Mouse (Mus musculus) erythroid progenitor cell, adult 5-6 weeks (primary cell): Measurements from ENCODE around the gene Kpna3. TPM values are rescaled to one million over a fixed set of nuclear protein-coding genes. Genes with fewer than 3 reads are reported as not detected.
"Not testable (repeated sequence)": the region's sequence is repeated elsewhere in the genome, so short reads cannot be mapped to it uniquely, and the experiment has no call there.

Experiments
- ATAC-seq: replicated peaks from 2 replicates; pipeline ENCODE4 v1.8.0; 2016; ENCODE audit warnings: moderate number of reproducible peaks, mild to moderate bottlenecking, moderate TSS enrichment, inconsistent platforms; ENCODE audit not compliant: poor library complexity, low FRiP score, severe bottlenecking
- total RNA-seq, 2 experiments: library from RNA; stranded (forward) in 1 of 2; stranded (reverse) in 1 of 2; fragments of 150-400 nt in 1 of 2; fragments of 186-747, 209-891 nt in 1 of 2; gene quantifications; 2 replicates each; pipeline versions ENCODE4 v1.2.3 to v1.2.4; 2015 to 2017; ENCODE audit warnings: low replicate concordance in 2 of 2

Kpna3 gene
- total RNA-seq, 2 experiments from 2014 or later = 31.3 to 53.7 TPM

DNA sequence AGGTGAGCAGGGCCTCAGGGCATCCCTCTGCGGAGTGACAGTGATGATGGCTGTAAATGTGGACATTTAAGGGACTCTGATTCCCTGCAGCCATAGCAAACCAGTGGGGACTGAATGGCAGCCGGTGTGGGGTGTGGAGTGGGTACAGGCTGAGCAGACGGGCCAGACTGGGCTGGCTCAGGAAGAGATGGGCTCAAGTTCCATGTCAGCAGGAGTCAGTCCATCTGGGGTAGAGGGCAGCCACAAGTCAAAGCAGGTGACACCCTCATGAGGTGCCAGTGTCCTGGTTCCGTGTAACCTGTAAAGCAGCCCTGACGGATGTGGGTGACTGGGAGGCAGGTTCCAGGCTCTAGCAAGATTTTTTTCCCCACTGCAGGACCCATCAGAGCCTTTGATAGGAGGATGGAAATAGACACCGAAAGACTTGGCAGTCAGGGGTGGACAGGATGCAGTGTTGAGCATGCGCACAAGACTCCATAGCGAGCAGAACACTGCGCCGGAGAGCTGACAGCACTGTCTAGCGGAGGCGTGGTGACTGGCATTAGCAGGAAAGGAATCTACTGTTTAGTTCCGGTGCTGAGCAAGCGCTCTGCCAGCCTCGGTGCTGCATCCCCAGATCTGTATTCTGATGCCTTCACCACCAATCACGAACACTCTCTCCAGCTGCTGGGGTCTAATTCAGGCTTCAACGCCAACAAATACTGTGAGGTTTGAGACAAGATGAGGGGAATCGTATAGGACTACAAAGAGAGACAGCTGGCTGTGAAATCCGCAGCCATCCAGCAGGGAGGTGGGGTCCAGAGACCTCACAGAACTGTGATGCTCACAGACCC is 111.8 kb downstream of the Kpna3 start:
- ATAC-seq = no peak

DNA sequence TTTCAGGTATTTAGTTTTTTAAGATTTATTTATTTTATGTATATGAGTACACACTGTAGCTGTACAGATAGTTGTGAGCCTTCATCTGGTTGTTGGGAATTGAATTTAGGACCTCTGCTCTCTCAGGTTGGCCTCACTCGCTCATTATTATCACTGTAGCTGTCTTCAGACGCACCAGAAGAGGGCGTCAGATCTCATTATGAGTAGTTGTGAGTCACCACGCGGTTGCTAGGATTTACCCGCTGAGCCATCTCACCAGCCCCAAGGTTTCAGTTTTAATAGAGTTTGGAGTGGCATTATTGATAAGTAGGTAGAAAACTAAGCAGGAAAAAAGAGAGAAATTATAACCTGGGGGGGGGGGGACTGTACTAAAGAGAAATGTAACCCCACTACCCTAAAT is 112.7 kb downstream of the Kpna3 start:
- not testable (repeated sequence) for ATAC-seq

DNA sequence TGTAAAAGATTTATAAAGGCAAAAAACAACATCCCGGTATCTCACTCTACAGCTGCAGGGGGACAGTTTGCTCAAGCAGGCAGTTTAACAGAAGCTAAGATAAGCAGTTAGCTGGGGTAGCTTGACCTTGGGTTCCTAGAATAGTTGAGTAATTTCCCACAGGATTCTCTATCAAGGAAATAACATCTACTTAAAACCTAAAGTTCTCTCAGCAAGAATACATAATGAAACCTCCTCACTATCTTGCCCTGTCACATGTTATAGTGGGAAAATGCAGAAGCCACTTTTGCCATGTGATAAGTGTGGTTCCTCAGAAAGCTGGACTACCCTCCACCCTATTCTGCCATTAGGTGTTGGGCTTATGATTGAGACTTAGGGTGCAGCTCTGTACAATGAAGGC is 116.9 kb downstream of the Kpna3 start:
- ATAC-seq = no peak

DNA sequence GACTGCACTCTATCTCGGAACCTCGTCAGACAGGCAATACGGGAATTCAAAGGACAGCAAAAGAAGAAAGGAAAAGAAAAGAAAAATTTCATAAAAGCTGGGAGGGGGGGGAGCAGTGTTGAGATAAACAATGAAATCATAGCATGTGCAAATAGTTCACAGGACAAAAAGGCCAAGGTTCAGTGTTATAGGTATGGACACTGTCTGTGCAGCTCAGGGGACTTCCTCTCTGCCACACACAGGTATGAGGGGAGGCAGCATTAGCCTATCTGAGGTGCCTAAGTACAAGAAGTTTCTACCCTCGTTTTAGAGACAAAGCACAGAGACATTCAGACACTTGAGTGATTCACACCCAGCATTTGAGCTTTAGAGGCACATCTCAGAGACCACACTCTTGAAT is 118.5 kb downstream of the Kpna3 start:
- no peak for ATAC-seq

DNA sequence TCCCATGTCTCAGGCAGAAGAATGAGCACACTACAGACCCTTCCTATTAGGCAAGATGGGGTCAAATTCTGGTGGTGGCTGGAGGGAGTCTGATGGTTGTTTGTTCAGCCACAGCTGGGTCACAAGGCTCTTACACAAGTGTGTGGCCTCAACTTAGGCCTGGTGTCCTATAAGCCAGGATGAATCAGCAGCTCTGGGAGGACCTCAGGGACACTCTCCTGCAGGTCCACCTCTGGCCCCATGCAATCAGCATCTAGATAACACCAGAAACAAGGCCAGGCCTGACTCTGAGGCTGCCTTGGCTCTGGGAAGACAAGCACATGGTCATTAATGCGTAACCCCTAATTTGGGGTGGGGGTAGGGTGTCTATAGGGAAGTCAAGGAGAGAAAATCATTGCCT is 118.9 kb downstream of the Kpna3 start:
- ATAC-seq = no peak

DNA sequence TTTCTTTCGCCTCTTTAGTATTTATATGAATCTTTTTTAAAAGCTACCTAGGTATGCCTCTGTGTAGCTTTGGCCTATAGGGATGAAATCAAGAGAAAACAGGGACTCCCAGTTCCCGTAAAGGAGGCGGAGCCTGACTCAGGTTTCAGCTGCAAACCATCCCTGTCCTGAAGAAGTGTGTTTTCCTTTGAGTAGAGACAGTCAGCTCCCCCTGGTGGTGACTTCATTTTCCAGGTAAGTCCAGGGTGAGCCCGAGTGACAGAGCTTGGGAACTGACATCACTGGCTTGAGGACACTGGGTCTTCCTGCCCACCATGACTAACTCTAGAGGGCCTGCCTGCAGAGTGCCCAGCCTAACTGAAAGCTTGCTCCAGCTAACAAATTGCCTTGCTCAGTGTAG is 122.8 kb downstream of the Kpna3 start:
- no peak; the same call in 1 of the 2 replicates for ATAC-seq

Other genes starting within 250 kb of the Kpna3 start
- gene Sgcg, start 181.4 kb downstream of the Kpna3 start, total RNA-seq (2015; ENCODE audit: low replicate concordance) = not detected in 2 replicates
- gene Sgcg, start 181.4 kb downstream of the Kpna3 start, total RNA-seq (2017; ENCODE audit: low replicate concordance) = not detected in 2 replicates
- gene Arl11, start 130.1 kb downstream of the Kpna3 start, total RNA-seq (2015; ENCODE audit: low replicate concordance) = 4.0 and 4.2 TPM in 2 replicates
- gene Arl11, start 130.1 kb downstream of the Kpna3 start, total RNA-seq (2017; ENCODE audit: low replicate concordance) = 1.3 and 4.1 TPM in 2 replicates
- gene Ebpl, start 79.4 kb downstream of the Kpna3 start, total RNA-seq (2015; ENCODE audit: low replicate concordance) = 2.9 TPM in 1 of 2 replicates, not detected in the other
- 0.26 and 0.30 TPM in 2 replicates for gene Ebpl, start 79.4 kb downstream of the Kpna3 start, total RNA-seq (2017; ENCODE audit: low replicate concordance)
- 1.4 TPM in 1 of 2 replicates, not detected in the other for gene Spryd7, start 117.0 kb upstream of the Kpna3 start, total RNA-seq (2015; ENCODE audit: low replicate concordance)
- gene Spryd7, start 117.0 kb upstream of the Kpna3 start, total RNA-seq (2017; ENCODE audit: low replicate concordance) = 0.77 and 3.3 TPM in 2 replicates
- 4.0 TPM in 1 of 2 replicates, not detected in the other for gene Trim13, start 158.4 kb upstream of the Kpna3 start, total RNA-seq (2015; ENCODE audit: low replicate concordance)
- 3.1 TPM in 1 of 2 replicates, not detected in the other for gene Trim13, start 158.4 kb upstream of the Kpna3 start, total RNA-seq (2017; ENCODE audit: low replicate concordance)
- not detected in 2 replicates for gene Kcnrg, start 167.6 kb upstream of the Kpna3 start, total RNA-seq (2015; ENCODE audit: low replicate concordance)
- gene Kcnrg, start 167.6 kb upstream of the Kpna3 start, total RNA-seq (2017; ENCODE audit: low replicate concordance) = not detected in 2 replicates